Mouse (Mus musculus) embryonic facial prominence, embryonic 11.5 days (tissue): ENCODE results near the gene Cnksr3. TPM values are rescaled to one million over a fixed set of nuclear protein-coding genes. Genes with fewer than 3 reads are reported as not detected.

ENCODE experiments used
- ATAC-seq: fragments of 200-750 bp; cut with Nextera tagmentation; replicated peaks from 2 replicates; pipeline ENCODE4 v1.8.0; 2017; ENCODE audit warnings: low read depth; ENCODE audit not compliant: insufficient number of reproducible peaks, low FRiP score, low TSS enrichment
- DNase-seq: peaks from one replicate; pipeline ENCODE4 v3.0.0-alpha.2; 2015; ENCODE audit warnings: low spot score
- H3K27ac ChIP-seq: fragments of 300-500 bp; sonication (generic); replicated peaks from 2 replicates; pipeline ENCODE4 v1.5.1; 2014; ENCODE audit warnings: mild to moderate bottlenecking, low read depth, low read length, control low read depth
- H3K27me3 ChIP-seq: fragments of 300-500 bp; sonication (generic); 2 replicates; pipeline ENCODE4 v1.6.1; 2014; ENCODE audit warnings: mild to moderate bottlenecking, low read length, moderate library complexity, mixed read lengths; ENCODE audit not compliant: control insufficient read depth, insufficient read depth
- H3K36me3 ChIP-seq: fragments of 300-500 bp; sonication (generic); replicated peaks from 2 replicates; pipeline ENCODE4 v1.6.1; 2014; ENCODE audit warnings: low read depth, mild to moderate bottlenecking, low read length, moderate library complexity, mixed read lengths; ENCODE audit not compliant: control insufficient read depth, insufficient read depth
- H3K4me1 ChIP-seq: fragments of 300-500 bp; sonication (generic); 2 replicates; pipeline ENCODE4 v1.6.1; 2014; ENCODE audit warnings: low read length, mixed read lengths; ENCODE audit not compliant: control insufficient read depth, insufficient read depth
- H3K4me2 ChIP-seq: fragments of 300-500 bp; sonication (generic); 2 replicates; pipeline ENCODE4 v1.6.1; 2014; ENCODE audit warnings: low read depth, mild to moderate bottlenecking, control low read depth, low read length, moderate library complexity
- H3K4me3 ChIP-seq: fragments of 300-500 bp; sonication (generic); 2 replicates; pipeline ENCODE4 v1.5.1; 2014; ENCODE audit warnings: low read depth, low read length, control low read depth
- H3K9ac ChIP-seq: fragments of 300-500 bp; sonication (generic); replicated peaks from 2 replicates; pipeline ENCODE4 v1.6.1; 2014; ENCODE audit warnings: mild to moderate bottlenecking, control low read depth, low read length
- H3K9me3 ChIP-seq: fragments of 300-500 bp; sonication (generic); replicated peaks from 2 replicates; pipeline ENCODE4 v1.6.1; 2016; ENCODE audit warnings: mild to moderate bottlenecking, low read length, inconsistent platforms, mixed read lengths; ENCODE audit not compliant: control insufficient read depth
- WGBS: fragments of 180-500 bp; shearing (Covaris S2); extraction: QIAGEN DNeasy Blood & Tissue Kit; methylation state at CpG from one replicate; pipeline ENCODE4 v1.1.7; 2014; 5-methylcytosine and 5-hydroxymethylcytosine counted together
- polyA plus RNA-seq: library from polyadenylated mRNA; unstranded; fragments of >200 nt; fragmentation: Nextera tagmentation; extraction: Ambion mirVana; gene quantifications from 2 replicates; pipeline ENCODE4 v1.2.1, GENCODE M21; 2014

Cnksr3 gene
- polyA plus RNA-seq, 1 experiment from 2014 or later: 10.1 TPM

DNA sequence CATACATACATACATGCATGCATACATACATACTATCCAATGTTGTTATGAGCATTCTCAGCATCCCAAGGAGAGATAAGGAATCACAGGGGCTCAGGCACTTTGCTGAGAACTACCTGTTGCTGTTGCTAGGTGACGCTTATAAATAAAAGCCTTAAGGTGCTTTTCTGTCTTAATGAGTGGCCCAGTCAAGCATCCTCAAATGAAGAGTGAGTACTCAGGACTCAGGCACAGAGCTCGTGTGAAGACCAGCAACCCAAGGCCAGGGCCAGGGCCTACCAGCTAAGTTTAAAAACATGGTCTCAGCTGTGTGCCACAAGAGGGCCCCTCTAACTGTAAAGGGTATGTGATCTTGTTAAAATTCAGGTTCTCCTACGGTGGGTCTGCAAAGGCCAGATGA is 6.5 kb downstream of the Cnksr3 start:
- no peaks in the 10 kb centered on the region for H3K9me3 ChIP-seq
- WGBS: 86% methylated on average over 3 of the region's 3 CpGs
- no peak overlapping the region for H3K4me3 ChIP-seq
- no peaks in the 10 kb centered on the region for H3K4me1 ChIP-seq
- H3K4me2 ChIP-seq: no peak overlapping the region
- no peak for ATAC-seq
- no peak overlapping the region for H3K27ac ChIP-seq
- H3K9ac ChIP-seq: no peak overlapping the region
- no peaks in the 10 kb centered on the region for H3K36me3 ChIP-seq
- no peaks in the 10 kb centered on the region for H3K27me3 ChIP-seq
- DNase-seq: no peak

DNA sequence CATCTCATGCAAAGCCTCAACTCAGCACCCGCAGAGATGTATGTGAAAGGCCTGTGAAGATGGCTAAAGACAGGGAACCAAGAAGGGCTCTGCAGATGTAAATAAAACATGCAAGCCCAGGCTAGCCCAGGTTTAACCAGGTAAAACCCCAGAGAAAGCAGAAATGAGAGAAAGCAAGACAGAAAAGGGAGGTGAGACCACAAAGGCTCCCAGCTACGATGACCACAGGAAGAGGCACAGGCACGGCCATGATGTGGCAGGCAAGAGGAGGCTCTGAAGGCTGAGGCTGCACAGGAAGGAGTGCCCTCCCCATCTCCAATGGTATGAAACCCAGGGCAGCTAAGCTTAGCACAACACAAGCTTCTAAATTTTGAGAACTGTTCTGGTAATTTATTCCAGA is 7.1 kb downstream of the Cnksr3 start:
- ATAC-seq (no peak), DNase-seq (no peak)
- H3K4me2 ChIP-seq: no peak overlapping the region
- H3K9ac ChIP-seq: no peak overlapping the region
- no peaks in the 10 kb centered on the region for H3K9me3 ChIP-seq
- H3K27ac ChIP-seq: no peak overlapping the region
- H3K4me3 ChIP-seq: no peak overlapping the region
- WGBS: 74% methylated on average over 3 of the region's 3 CpGs
- H3K27me3 ChIP-seq: no peaks in the 10 kb centered on the region
- no peaks in the 10 kb centered on the region for H3K36me3 ChIP-seq
- no peaks in the 10 kb centered on the region for H3K4me1 ChIP-seq

GRCm38 (mm10) chr10:7202576-7202975 is 9.5 kb downstream of the Cnksr3 start:
- H3K4me1 ChIP-seq: no peaks in the 10 kb centered on the region
- DNase-seq (no peak), ATAC-seq (no peak)
- no peak overlapping the region for H3K27ac ChIP-seq
- H3K9ac ChIP-seq: no peak overlapping the region
- WGBS: 91% methylated on average over 9 of the region's 9 CpGs
- H3K4me2 ChIP-seq: no peak overlapping the region
- no peaks in the 10 kb centered on the region for H3K36me3 ChIP-seq
- no peak overlapping the region for H3K4me3 ChIP-seq
- H3K9me3 ChIP-seq: no peaks in the 10 kb centered on the region
- no peaks in the 10 kb centered on the region for H3K27me3 ChIP-seq

- ATAC-seq (no peak), DNase-seq (no peak)
- no peak overlapping the region for H3K4me2 ChIP-seq
- no peaks in the 10 kb centered on the region for H3K9me3 ChIP-seq
- WGBS: 84% methylated on average over 7 of the region's 7 CpGs
- no peak overlapping the region for H3K27ac ChIP-seq
- no peak overlapping the region for H3K4me3 ChIP-seq
- H3K27me3 ChIP-seq: no peaks in the 10 kb centered on the region
- no peak overlapping the region for H3K9ac ChIP-seq
- H3K4me1 ChIP-seq: no peaks in the 10 kb centered on the region
- no peaks in the 10 kb centered on the region for H3K36me3 ChIP-seq
Observed at GRCm38 (mm10) chr10:7200665-7201064, 11.4 kb downstream of the Cnksr3 start.

DNA sequence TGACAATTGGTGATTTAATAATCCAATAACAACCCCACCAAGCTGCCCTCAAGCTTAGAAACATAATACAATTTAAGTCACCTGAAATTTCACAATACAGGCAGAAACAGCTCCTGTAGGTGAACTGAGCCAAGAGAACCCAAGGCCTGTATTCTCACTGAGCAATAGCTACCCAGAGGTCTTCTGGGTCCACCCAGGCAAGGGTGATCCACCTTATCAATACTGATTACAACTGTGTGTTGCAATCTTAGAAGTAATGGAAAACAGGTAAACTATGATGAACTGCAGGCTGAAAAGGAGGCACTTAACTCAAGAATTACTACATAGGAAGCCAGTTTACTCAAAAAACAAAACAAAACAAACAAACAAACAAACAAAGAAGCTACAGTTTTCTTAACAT is 13.8 kb downstream of the Cnksr3 start:
- H3K4me2 ChIP-seq: no peak overlapping the region
- no peaks in the 10 kb centered on the region for H3K36me3 ChIP-seq
- no peak overlapping the region for H3K4me3 ChIP-seq
- no peak overlapping the region for H3K9ac ChIP-seq
- DNase-seq: no peak
- no peaks in the 10 kb centered on the region for H3K9me3 ChIP-seq
- no peaks in the 10 kb centered on the region for H3K27me3 ChIP-seq
- ATAC-seq: no peak
- no peaks in the 10 kb centered on the region for H3K4me1 ChIP-seq
- H3K27ac ChIP-seq: no peak overlapping the region

- 85% methylated on average over 6 of the region's 6 CpGs for WGBS
- H3K36me3 ChIP-seq: no peaks in the 10 kb centered on the region
- H3K9ac ChIP-seq: no peak overlapping the region
- H3K27me3 ChIP-seq: no peaks in the 10 kb centered on the region
- no peak for ATAC-seq
- no peaks in the 10 kb centered on the region for H3K4me1 ChIP-seq
- no peak overlapping the region for H3K4me3 ChIP-seq
- no peak overlapping the region for H3K27ac ChIP-seq
- DNase-seq: no peak
- no peaks in the 10 kb centered on the region for H3K9me3 ChIP-seq
- no peak overlapping the region for H3K4me2 ChIP-seq
Observed at GRCm38 (mm10) chr10:7197733-7198132, 14.3 kb downstream of the Cnksr3 start.

- Histone ChIP-seq H3K9me3 (no peaks in the 10 kb centered on the region), H3K4me1 (no peaks in the 10 kb centered on the region), H3K9ac (no peak overlapping the region), H3K27ac (no peak overlapping the region), H3K4me2 (no peak overlapping the region), H3K4me3 (no peak overlapping the region), H3K36me3 (no peaks in the 10 kb centered on the region), H3K27me3 (no peaks in the 10 kb centered on the region)
- ATAC-seq (no peak), DNase-seq (no peak)
- WGBS: 81% methylated on average over 8 of the region's 8 CpGs
Observed at GRCm38 (mm10) chr10:7196668-7197400, 15.2 kb downstream of the Cnksr3 start.

- Histone ChIP-seq H3K27ac (no peak overlapping the region), H3K9ac (no peak overlapping the region), H3K27me3 (no peaks in the 10 kb centered on the region), H3K4me2 (no peak overlapping the region), H3K4me3 (no peak overlapping the region), H3K4me1 (no peaks in the 10 kb centered on the region), H3K36me3 (no peaks in the 10 kb centered on the region), H3K9me3 (no peaks in the 10 kb centered on the region)
- DNase-seq: no peak
- no peak for ATAC-seq
- 82% methylated on average over 6 of the region's 6 CpGs for WGBS
Observed at GRCm38 (mm10) chr10:7195927-7196326, 16.1 kb downstream of the Cnksr3 start.
